Mouse (Mus musculus) frontal cortex, postnatal 14 days (tissue): ENCODE results near the gene Gm14085.

ENCODE experiments used
- DNase-seq, 2 experiments: peaks; one replicate each; pipeline ENCODE4 v3.0.0; 2022; ENCODE audit warnings: low spot score in 2 of 2

Gene Gm14085

DNA sequence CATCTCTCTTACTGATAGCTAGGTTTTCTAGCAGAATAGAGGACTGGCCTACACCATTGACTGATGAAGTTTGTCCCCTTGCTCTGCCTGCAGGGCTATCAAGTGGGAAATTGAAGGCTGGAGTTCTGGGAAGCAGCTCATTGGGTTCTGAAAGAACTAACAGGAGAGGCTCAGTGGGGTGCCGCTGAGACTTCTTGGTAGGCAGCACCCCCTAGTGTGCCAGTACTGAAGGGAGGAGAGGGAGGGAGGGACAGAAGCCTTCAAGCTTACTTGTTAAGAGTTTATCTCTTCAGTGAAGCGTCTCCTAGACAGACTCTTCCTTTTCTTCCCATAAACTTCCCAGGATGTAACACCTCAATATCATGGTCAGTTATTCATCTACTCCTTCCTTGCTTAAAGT lies 73.6 kb downstream of the Gm14085 start:
- DNase-seq: peak in 1 of 2 experiments; percentile 36

DNA sequence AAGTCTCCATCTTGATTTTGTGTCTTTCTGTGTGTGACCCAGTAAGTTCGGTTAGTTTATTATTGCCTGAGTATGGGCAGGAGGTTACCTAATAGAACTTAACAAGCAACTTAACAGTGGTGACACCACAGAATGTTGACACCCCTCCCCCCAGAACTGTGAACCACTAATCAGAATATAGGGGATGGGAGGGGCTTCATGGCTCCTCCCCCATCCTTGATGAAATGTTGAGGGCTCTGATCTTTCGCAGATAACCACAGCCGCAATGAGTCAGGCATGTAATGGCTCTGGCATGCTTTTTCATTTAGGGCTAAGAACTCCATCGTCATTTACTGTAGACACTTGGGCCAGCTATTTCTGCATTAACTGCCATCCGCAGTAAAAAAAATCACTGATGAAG lies 76.5 kb downstream of the Gm14085 start:
- no peak for DNase-seq

DNA sequence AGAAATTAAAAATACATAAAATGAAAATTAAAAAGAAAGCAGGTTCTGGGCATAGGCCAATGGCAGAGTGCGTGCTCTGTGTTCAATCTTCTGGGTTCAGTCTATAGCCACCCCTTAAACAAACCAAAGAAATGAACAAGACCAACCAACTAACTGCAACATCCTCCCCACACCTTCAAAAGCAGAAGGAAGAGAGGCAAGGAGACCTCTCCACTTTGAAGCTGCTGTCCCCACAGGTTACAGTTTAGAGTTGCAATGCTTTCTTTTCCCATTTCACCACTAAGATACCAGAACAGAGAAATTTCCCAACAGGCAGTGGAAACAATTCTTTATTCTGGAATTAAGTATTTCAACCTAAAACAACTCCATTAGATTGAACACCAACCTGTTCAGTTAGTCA lies 77.5 kb downstream of the Gm14085 start:
- DNase-seq: no peak

DNA sequence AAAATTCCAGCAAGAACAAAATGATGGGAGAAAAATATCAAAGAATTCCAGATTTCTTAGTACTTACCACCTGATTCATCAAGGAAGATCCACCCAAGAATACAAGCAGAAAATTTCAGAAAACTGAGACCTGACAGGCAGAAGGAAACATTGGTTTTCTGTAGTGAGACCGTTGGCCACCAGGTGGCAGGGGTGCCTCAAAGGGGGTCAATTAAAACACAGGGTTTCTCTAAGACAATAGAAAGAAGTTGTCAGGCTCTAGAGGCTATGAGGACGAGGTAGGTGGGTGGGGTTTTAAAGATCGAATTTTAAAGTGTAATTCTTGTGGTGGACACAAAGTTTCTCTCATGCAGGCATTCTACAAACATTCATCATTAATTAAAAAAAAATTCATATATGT lies 84.7 kb downstream of the Gm14085 start:
- DNase-seq: peak in 1 of 2 experiments; percentile 31

DNA sequence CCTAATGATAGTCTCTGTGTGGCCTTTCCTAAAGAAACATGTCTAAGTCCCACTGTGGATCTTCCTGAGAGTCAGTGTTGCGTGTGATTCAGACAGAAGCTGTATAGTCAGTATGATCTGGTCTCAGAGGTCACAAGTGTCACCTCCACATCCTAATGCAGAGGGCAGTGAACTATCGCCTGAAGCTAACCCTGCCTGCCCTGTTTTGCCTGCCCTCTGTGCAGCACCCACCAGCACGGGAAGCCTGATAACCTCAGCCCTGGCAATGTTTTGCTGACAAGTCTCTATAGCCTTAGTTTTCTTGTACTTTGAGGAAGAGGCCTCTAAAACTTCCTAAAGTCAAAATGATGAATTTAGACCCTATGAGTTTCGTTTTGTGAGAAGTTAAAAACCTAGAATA lies 85.7 kb downstream of the Gm14085 start:
- no peak for DNase-seq

DNA sequence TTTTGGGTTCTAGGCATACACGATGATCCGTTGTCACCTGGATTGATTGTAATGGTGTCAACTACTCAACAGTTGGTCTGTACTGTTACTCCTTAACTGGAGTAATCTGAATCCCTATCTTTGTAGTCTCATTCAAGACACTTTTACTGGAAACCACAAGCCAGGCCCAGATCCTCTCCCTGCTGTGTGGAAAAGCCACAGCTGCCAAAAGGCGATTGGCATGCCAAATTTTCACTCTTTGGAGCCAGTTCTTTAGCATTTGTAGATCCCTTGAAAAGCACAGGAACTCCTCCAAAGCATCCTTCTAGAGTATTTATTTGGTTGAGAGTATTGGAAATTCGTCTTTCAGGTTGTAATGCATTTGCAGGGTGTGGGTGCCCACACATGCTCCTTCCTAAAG lies 86.6 kb downstream of the Gm14085 start:
- no peak for DNase-seq

DNA sequence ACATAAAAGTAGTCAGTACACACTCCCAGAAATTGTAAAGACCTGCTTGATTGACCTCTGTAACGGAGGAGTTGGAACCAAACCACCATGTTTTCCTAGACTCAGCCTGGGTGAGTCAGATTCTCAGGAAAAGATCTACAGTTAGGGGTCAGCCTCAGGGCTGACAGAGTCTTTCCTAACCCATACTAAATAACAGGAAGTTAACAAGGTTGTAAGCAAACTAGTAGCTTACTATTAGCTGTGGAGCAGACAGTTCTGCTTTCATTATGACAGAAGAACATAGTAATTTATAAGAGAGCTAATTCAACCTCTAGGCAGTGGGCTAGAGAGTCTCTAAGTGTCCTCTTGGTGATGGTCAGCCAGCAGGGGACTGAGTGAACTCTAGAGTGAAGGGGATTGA lies 87.7 kb downstream of the Gm14085 start:
- no peak for DNase-seq

DNA sequence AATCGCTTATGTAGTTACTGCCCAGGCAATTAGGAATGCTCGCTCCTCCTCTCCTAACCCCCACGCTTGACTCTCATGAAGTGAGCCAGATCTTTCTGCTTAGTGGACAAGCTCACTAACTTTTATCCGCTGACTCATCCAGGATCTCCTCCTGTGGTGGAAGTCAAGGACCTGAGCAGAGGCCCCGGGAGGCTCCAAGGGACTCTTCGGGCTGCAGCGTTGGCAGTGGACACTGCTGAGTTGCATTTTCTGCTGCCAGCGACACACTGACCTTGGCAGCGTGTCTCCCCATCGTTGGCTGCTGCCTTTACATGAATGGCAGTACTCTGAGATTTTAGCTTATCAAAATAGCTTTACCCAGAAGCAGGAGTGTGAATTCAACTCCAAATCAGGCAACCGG lies 90.7 kb downstream of the Gm14085 start:
- no peak for DNase-seq

DNA sequence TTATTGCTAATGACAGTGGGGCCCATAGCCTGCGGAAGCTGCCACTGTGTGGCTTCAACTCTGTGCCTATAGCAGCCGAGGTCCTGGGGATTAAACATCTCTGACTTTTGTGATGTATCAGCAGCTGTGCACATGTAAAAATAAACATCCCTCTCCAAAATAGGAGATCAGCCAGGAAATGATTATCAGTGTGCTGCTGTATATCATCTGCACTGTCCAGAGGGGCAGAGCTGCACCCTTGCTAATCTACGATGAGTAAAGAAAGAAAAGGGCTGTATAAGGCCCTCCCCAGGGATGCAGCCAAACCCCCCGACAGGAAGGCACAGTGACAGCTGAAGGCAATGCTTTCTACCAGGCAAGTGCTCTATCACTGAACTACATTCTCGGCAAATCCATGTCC lies 91.6 kb downstream of the Gm14085 start:
- no peak for DNase-seq

DNA sequence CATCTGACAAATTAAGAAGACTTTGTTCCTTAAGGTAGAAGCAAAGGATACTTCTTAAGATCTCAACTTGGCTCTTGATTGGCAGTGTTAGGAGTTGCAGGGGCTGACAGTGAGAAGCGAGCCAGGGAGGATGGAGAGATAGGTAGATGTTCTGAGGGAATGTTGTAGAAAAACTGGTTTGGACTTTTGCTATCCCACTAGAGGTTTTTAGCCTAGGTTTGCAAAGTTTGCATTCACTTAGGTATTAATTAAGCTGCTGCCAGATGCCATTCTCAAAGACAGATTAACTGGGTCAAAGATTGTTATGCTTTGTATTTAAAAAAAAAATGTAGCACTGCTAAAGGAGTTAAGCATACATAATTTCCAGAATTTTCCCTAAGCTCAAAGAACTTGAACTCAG lies 92.6 kb downstream of the Gm14085 start:
- DNase-seq: no peak
